Mouse (Mus musculus): ENCODE data around the gene Fancc.

DNA sequence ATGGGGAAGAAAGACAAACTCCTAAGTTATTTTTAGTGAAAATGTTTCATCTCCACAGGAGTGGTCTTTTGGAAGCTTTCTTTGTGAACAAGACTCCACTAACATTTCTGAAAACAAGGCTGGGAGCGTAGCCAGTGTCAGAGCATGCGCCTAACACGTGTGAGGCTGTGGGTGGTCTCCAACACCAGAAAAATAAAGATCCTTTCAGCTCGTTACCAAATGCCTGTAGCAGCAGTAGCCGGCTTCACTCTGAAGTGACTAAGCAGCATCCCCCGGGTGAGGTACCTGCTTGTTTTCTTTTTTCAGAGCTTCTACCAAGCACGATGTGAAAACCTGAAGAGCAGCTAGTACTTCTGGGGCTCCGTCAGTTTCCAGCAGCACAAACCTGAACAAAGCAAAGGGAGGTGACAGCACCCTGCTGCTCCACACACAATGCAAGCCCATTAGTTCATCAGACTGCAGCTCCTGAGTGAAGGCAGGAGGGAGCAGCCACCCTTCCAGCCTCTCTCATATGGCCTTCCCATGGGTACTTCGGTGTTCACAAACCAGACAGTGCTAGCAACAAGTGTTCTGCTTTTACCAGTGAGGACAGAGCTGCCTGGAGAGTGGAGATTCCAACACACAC is 166.7 kb downstream of the Fancc start:
- TF ChIP-seq CTCF (IDR thresholded peaks at IDR 0.05; ENCODE audit: low read depth) (no peak), EP300 (optimal IDR thresholded peaks at IDR 0.05) (no peak)

All from stomach, postnatal 0 days (tissue).